23 mouse cellular contexts compared by ENCODE assay signal in the genomic region with DNA sequence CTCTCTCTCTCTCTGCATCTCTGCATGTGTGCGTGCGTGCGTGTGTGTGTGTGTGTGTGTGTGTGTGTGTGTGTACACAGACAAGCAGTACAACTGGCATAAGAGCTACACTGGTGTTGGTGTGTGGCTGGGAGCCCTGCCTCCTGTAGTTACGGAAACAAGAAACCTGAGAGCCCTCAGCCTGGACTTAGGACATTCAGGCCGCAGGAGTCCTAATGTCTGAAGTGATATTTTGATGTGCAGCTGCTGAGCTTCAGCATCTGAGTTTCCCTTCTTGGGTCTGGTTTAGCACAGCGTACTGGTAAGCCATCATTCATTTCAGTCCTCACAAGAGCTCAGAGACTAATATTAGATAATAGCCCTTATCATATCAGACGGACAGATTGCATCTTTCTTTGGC.
"Had no signal": no experiment of that assay in that cellular context is flagged by ENCODE, and none has a peak within 500 bp of the region (broad histone marks: within the 10 kb centered on the region; RNA-seq: fewer than 3 reads in every experiment).

No protein-coding gene starts in this region.

- H3K4me1 ChIP-seq: neural tube, embryonic 15.5 days; stomach, embryonic 15.5 days had no signal

- H3K4me3 ChIP-seq: layer of hippocampus, adult 2 months; limb, embryonic 15.5 days; lung, embryonic 15.5 days; neural tube, embryonic 12.5 days; neural tube, embryonic 15.5 days; stomach, embryonic 15.5 days had no signal

- ATAC-seq: liver, postnatal 0 days had no signal

- H3K9me3 ChIP-seq: limb, embryonic 15.5 days; lung, embryonic 15.5 days; neural tube, embryonic 12.5 days; neural tube, embryonic 15.5 days; stomach, embryonic 15.5 days had no signal

- H3K27ac ChIP-seq: kidney, postnatal 0 days; layer of hippocampus, adult 2 months; limb, embryonic 15.5 days; liver, embryonic 14.5 days; lung, embryonic 15.5 days; neural tube, embryonic 12.5 days; neural tube, embryonic 15.5 days; stomach, embryonic 15.5 days had no signal

- H3K4me2 ChIP-seq: limb, embryonic 15.5 days; liver, embryonic 11.5 days; lung, embryonic 15.5 days; midbrain, embryonic 11.5 days; neural tube, embryonic 12.5 days; neural tube, embryonic 15.5 days; stomach, embryonic 15.5 days had no signal

- H3K27me3 ChIP-seq: lung, embryonic 15.5 days; neural tube, embryonic 12.5 days; neural tube, embryonic 15.5 days; stomach, embryonic 15.5 days had no signal

- H3K36me3 ChIP-seq: limb, embryonic 15.5 days; lung, embryonic 15.5 days; neural tube, embryonic 12.5 days; neural tube, embryonic 15.5 days; stomach, embryonic 15.5 days had no signal

- DNase-seq: kidney, adult 11 months; kidney, adult 9 months; kidney, postnatal 25 days; layer of hippocampus, adult 9-11 months; liver, postnatal 0 days; lung, postnatal 14 days; lung, postnatal 4 days; midbrain, embryonic 14.5 days; right cerebral cortex, adult 18-20 months; right cerebral cortex, postnatal 14 days; right cerebral cortex, postnatal 4 days; spleen, adult 18-20 months; thymus, postnatal 25 days had no signal

- H3K9ac ChIP-seq: limb, embryonic 15.5 days; liver, embryonic 14.5 days; liver, postnatal 0 days; lung, embryonic 15.5 days; neural tube, embryonic 12.5 days; neural tube, embryonic 15.5 days; stomach, embryonic 15.5 days had no signal
